In the genomic region with DNA sequence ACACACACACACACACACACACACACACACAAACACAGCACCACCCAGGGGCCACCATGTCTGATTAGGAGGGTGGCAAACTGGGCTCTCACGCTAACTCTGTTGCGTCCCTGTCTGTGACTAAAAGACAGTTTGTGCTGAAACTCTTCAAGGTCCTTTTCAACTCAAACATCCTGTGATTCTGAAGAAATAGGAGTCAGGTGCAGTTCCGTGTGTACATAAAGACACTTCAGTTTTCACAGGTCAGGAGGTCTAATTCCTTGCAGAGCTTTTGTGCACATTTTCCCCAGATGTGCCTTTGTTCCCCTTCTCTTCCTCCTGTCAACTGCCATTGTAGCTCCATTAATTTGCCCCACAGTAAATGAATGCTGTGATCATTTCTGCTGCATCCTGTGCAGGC, we compare ENCODE assay signal across 22 mouse cellular contexts. TPM values are rescaled to one million over a fixed set of nuclear protein-coding genes. Genes with fewer than 3 reads are reported as not detected.
"Had no signal": no experiment of that assay in that cellular context is flagged by ENCODE, and none has a peak within 500 bp of the region (broad histone marks: within the 10 kb centered on the region; RNA-seq: fewer than 3 reads in every experiment).

No protein-coding gene starts in this region.

- H3K4me2 ChIP-seq: limb, embryonic 13.5 days; liver, embryonic 12.5 days; liver, embryonic 15.5 days; lung, embryonic 15.5 days; midbrain, embryonic 13.5 days had no signal

- DNase-seq: kidney, adult 18-20 months; kidney, adult 9 months; kidney, postnatal 25 days; layer of hippocampus, adult 9-11 months; liver; thymus, adult 18-20 months; thymus, postnatal 36 days had no signal

- H3K4me3 ChIP-seq: layer of hippocampus, adult 2 months; limb, embryonic 10.5 days; limb, embryonic 13.5 days; liver, embryonic 12.5 days; liver, embryonic 15.5 days; lung, embryonic 15.5 days; midbrain, embryonic 13.5 days had no signal

- H3K27me3 ChIP-seq: limb, embryonic 13.5 days; liver, embryonic 12.5 days; liver, embryonic 15.5 days; lung, embryonic 15.5 days; midbrain, embryonic 13.5 days had no signal

- H3K9ac ChIP-seq: limb, embryonic 13.5 days; liver, embryonic 12.5 days; liver, embryonic 15.5 days; lung, embryonic 15.5 days; midbrain, embryonic 13.5 days had no signal

- H3K4me1 ChIP-seq: limb, embryonic 10.5 days; limb, embryonic 13.5 days; liver, embryonic 12.5 days; lung, embryonic 15.5 days; midbrain, embryonic 13.5 days had no signal

- ATAC-seq: liver, embryonic 12.5 days; midbrain, embryonic 13.5 days had no signal

- H3K9me3 ChIP-seq: limb, embryonic 10.5 days; limb, embryonic 13.5 days; liver, embryonic 12.5 days; liver, embryonic 15.5 days; lung, embryonic 15.5 days; midbrain, embryonic 13.5 days had no signal

- H3K27ac ChIP-seq: layer of hippocampus, adult 2 months; limb, embryonic 10.5 days; limb, embryonic 13.5 days; liver, embryonic 12.5 days; liver, embryonic 15.5 days; lung, embryonic 15.5 days; midbrain, embryonic 13.5 days had no signal

- H3K36me3 ChIP-seq: limb, embryonic 10.5 days; limb, embryonic 13.5 days; liver, embryonic 12.5 days; liver, embryonic 15.5 days; lung, embryonic 15.5 days; midbrain, embryonic 13.5 days had no signal

RNA-seq across cellular contexts. Expression of gene Trpv5, which starts 40.1 kb away (rescaled TPM):
- polyA plus RNA-seq: large intestine, adult 2 months; limb, embryonic 10.5 days; limb, embryonic 13.5 days; lung, embryonic 15.5 days; midbrain, embryonic 13.5 days; midbrain, postnatal 0 days; neural tube, embryonic 11.5 days; neural tube, embryonic 14.5 days; small intestine, adult 2 months; stomach, embryonic 16.5 days; urinary bladder, adult 2 months had no signal

RNA-seq across cellular contexts. Expression of gene Llcfc1, which starts 43.8 kb away (rescaled TPM):
- polyA plus RNA-seq: large intestine, adult 2 months; limb, embryonic 10.5 days; limb, embryonic 13.5 days; liver, embryonic 12.5 days; lung, embryonic 15.5 days; midbrain, embryonic 13.5 days; midbrain, postnatal 0 days; neural tube, embryonic 11.5 days; neural tube, embryonic 14.5 days; small intestine, adult 2 months; spleen, adult 2 months; urinary bladder, adult 2 months had no signal
